Mouse (Mus musculus): Measurements from ENCODE around the gene Slc16a4.

- no peak for TF ChIP-seq CTCF (conservative IDR thresholded peaks at IDR 0.05; ENCODE audit: insufficient read depth, insufficient read length, low read depth, low read length)
- TF ChIP-seq POLR2A (IDR thresholded peaks at IDR 0.05; ENCODE audit: low read depth, low read length), result no peak
Observed at GRCm38 (mm10) chr3:107250320-107250719, 40.7 kb upstream of the Slc16a4 start.
